Mouse (Mus musculus) mammary gland, adult 2 months (tissue): Measurements from ENCODE around the gene Gtf3c5. TPM values are rescaled to one million over a fixed set of nuclear protein-coding genes. Genes with fewer than 3 reads are reported as not detected.

ENCODE experiments used
- polyA plus RNA-seq: library from polyadenylated mRNA; depleted of rRNA; stranded (reverse); fragments of >200 nt; gene quantifications from 2 replicates; pipeline ENCODE4 v1.2.3, GENCODE M21; 2012; ENCODE audit warnings: low replicate concordance; rRNA removed

Gtf3c5 gene
- polyA plus RNA-seq: 16.5 and 25.6 TPM in 2 replicates

DNA sequence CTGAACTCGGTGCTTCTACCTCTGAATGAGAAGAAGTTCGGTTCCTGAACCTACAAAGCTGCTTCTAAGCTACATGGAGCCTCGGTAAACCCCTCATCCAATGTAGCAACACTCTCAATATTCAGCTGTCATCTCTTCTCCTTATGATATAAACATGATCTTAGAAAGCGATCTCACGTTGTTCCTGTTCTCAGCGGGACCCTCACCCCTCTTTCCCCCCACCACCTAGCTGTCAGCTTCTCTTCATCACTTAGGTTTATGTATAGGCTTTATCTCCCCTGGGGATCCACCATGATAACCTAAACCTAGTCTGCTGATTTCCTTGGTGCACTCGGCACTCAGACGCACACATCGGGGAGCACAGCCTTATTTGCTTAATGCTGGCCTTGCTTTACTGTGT, at the start of gene Gtf3c5:
TSS of gene Gtf3c5 (minus strand) at position 101 of the 400 bp plus-strand sequence.

DNA sequence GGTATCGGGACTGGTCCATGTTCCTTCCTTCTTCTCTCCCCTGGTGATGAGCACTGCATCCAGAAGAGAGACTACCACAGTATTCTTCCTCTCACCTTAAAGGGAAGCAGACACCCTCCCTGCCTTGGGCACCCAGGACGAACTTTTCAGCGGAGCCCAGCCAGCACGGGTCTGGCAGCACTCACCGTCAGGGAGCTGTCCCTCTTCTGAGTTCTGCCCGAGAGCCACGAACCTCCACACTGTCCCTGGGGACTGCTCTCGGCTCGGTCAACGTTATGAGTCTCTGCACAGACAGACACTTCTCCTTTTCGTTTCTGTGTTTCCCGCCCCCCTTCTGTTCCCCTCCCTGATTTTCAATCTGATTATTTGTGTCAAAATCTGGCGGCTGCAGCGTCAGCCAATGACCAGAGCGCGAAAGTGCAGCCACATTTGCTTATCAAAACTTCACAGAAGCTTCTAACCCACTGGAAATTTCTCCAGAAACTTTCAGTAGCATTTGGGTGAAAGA, 38.2 kb upstream of the Gtf3c5 start, which contains the start of gene Gfi1b:
TSS of gene Gfi1b (minus strand) at position 319 of the 508 bp plus-strand sequence.

DNA sequence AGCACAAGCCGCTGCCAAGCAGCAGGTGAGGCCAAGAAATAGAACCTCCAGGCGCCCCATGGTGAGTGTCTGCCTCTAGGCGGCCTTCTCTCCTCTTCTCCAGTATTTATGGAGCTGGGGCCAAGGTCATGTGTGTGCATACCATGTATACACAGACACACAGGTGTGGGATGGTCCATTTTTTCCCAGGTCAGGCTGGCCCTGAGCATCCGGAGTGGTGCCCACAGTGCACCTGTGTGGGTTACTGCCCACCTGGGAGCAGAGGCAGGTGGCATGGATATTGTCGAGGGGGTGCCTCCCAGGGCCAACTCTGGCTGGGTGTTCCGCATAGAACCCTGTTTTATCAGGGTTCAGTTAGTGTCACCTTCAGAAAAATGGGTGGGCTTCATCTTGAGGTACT, 20.2 kb downstream of the Gtf3c5 start, which contains the start of gene Cel:
TSS of gene Cel (minus strand) at position 101 of the 400 bp plus-strand sequence.

Other genes starting within 250 kb of the Gtf3c5 start
- gene Ppp1r26, start 137.0 kb downstream of the Gtf3c5 start, polyA plus RNA-seq: 2.0 and 2.5 TPM in 2 replicates
- not detected in 2 replicates for gene 1700007K13Rik, start 117.4 kb downstream of the Gtf3c5 start, polyA plus RNA-seq
- 38.9 and 62.1 TPM in 2 replicates for gene Mrps2, start 115.7 kb downstream of the Gtf3c5 start, polyA plus RNA-seq
- 5.1 and 7.1 TPM in 2 replicates for gene Gbgt1, start 86.9 kb downstream of the Gtf3c5 start, polyA plus RNA-seq
- gene Gm10134, start 77.7 kb downstream of the Gtf3c5 start, polyA plus RNA-seq: 0.91 and 1.1 TPM in 2 replicates
- gene Ralgds, start 70.6 kb downstream of the Gtf3c5 start, polyA plus RNA-seq: 98.0 and 131 TPM in 2 replicates
- 0.12 and 0.56 TPM in 2 replicates for gene Cel, start 20.3 kb downstream of the Gtf3c5 start, polyA plus RNA-seq
- gene Gfi1b, start 38.2 kb upstream of the Gtf3c5 start, polyA plus RNA-seq: 1.9 and 2.4 TPM in 2 replicates
- 12.6 and 27.1 TPM in 2 replicates for gene Tsc1, start 57.5 kb upstream of the Gtf3c5 start, polyA plus RNA-seq
- 1.6 and 2.7 TPM in 2 replicates for gene Spaca9, start 116.0 kb upstream of the Gtf3c5 start, polyA plus RNA-seq
- 0.73 and 1.3 TPM in 2 replicates for gene Ak8, start 116.4 kb upstream of the Gtf3c5 start, polyA plus RNA-seq